Mouse (Mus musculus) spleen, postnatal 14 days (tissue): ENCODE data around the gene Syt17.
"Not testable (repeated sequence)": the region's sequence is repeated elsewhere in the genome, so short reads cannot be mapped to it uniquely, and the experiment has no call there.

Experiments
- DNase-seq, 2 experiments: peaks; one replicate each; pipeline ENCODE4 v3.0.0; 2021 to 2022; ENCODE audit warnings: low spot score in 2 of 2

The Syt17 gene

GRCm38 (mm10) chr7:118376590-118376989, 71.4 kb downstream of the Syt17 start:
- no peak for DNase-seq

DNA sequence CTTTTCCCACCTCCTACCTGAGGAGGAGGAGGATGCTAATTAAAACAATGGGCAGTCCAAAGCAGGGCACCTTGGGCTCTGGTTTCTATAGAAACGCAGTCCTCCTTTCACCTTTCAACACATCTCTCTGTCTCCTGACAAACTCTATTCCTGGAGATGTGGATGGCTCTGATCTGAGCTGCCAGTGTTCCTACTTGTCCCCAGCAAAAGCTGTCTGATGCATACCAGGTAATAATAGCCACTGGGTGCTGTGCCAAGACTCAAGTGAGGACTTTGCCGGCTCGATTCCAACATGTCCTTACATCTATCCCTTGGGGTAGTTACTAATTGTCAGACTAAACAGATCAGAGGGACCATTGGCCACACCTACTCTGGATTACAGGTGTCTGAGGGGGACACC, 72.7 kb downstream of the Syt17 start:
- no peak for DNase-seq

DNA sequence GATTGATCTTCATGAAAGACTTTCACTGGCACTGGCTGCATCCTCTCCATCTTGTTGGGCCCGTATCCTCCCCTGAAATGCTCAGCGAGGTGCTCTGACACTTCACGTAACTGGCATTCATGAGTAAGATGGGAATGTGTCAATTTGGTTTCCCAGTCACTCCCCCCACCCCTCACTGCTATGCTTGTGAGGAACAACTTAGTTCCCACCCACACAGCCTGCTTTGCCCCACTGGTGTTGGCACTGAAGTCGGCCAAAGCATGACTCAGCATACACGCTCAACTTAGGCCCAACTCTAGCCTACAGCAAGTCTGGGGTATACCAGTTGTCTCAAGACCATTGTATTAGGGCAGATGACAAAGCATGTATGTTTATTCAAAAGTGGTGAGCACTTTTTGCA, 76.7 kb downstream of the Syt17 start:
- no peak for DNase-seq

- DNase-seq = no peak
Measured at GRCm38 (mm10) chr7:118369705-118370104, 78.3 kb downstream of the Syt17 start.

- DNase-seq = no peak
Measured at GRCm38 (mm10) chr7:118365902-118366301, 82.1 kb downstream of the Syt17 start.

GRCm38 (mm10) chr7:118365251-118365650, 82.8 kb downstream of the Syt17 start:
- no peak for DNase-seq

- DNase-seq = no peak
Measured at GRCm38 (mm10) chr7:118364353-118365007, 83.5 kb downstream of the Syt17 start.

GRCm38 (mm10) chr7:118363587-118364233, 84.3 kb downstream of the Syt17 start:
- no peak for DNase-seq

GRCm38 (mm10) chr7:118362931-118363330, 85.1 kb downstream of the Syt17 start:
- DNase-seq = no peak

- DNase-seq = no peak
Measured at GRCm38 (mm10) chr7:118362258-118362657, 85.8 kb downstream of the Syt17 start.

- no peak for DNase-seq
Measured at GRCm38 (mm10) chr7:118358977-118359376, 89.0 kb downstream of the Syt17 start.

DNA sequence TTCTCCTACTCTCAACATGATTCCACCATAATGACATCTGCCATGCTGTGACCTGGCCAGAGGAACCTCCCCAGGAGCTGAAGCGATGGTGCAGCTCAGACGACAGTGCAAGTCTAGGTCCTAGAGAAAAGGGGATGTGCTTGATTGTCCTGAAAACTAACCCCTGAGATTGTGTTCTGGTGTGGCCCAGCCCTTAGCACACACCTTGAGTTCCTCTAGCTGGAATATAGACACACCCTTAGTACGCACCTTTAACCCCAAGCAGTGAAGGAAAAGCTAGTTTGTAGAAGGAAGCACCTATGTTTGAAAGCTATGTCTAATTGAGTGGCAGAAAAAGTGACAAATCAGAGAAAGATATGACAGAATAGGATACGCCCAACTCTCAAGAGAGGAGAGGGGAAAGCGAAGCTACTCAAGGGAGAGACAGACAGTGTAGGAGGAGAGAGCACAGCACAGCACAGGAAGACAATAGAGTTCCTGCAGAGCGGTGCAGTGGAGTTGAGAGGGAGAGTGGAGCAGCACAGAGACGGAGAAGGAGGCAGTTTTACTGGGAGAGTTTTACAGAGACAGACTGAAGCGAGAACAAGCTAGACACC, 91.5 kb downstream of the Syt17 start:
- not testable (repeated sequence) for DNase-seq

- no peak for DNase-seq
Measured at GRCm38 (mm10) chr7:118350840-118351239, 97.2 kb downstream of the Syt17 start.

GRCm38 (mm10) chr7:118346943-118347342, 101.1 kb downstream of the Syt17 start:
- DNase-seq = no peak

- no peak for DNase-seq
Measured at GRCm38 (mm10) chr7:118346432-118346831, 101.6 kb downstream of the Syt17 start.

DNA sequence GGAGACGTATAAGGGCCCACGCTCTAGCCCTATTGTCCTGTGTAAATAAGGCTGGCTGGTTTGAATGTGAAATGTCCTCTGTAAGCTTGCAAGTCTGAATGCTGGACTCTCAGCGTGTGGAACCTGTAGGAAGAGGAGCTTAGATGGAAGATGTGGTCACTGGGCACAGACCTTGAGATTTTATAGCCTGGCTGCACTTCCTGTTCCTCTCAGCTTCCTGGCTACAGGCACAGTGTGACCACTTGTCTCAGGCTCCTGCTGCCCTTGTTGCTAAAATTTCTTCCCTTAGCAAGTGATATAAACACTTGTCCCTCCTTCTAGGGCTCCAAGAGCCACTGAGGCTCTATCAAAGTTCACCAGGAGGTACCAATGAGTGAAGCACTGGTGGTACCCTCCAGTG, 102.6 kb downstream of the Syt17 start:
- no peak for DNase-seq

- no peak for DNase-seq
Measured at GRCm38 (mm10) chr7:118344701-118345100, 103.3 kb downstream of the Syt17 start.
